Mouse (Mus musculus): ENCODE data around the gene Gcc1. TPM values are rescaled to one million over a fixed set of nuclear protein-coding genes. Genes with fewer than 3 reads are reported as not detected.

The Gcc1 gene
- polyA plus RNA-seq, 1 experiment from 2014 or later = 13.5 TPM

- Histone ChIP-seq H3K9ac (peak overlapping the region; percentile 65; the same call in 1 of the 2 replicates), H3K4me1 (peaks cover 43% of the 10 kb centered on the region), H3K4me2 (peak overlapping the region; percentile 91), H3K27ac (no peak overlapping the region), H3K27me3 (replicated peaks) (no peaks in the 10 kb centered on the region), H3K36me3 (replicated peaks) (peaks cover 27% of the 10 kb centered on the region), H3K9me3 (no peaks in the 10 kb centered on the region), H3K4me3 (peak overlapping the region; percentile 67)
- ATAC-seq (replicated peaks) = no peak
- WGBS = 77% methylated on average over 17 of the region's 17 CpGs
Measured at GRCm38 (mm10) chr6:28420361-28420760, 7.8 kb downstream of the Gcc1 start.

GRCm38 (mm10) chr6:28419673-28420072 lies 8.5 kb downstream of the Gcc1 start:
- Histone ChIP-seq H3K9ac (no peak overlapping the region), H3K27me3 (replicated peaks) (no peaks in the 10 kb centered on the region), H3K4me2 (peak overlapping the region; percentile 91), H3K36me3 (replicated peaks) (peaks cover 29% of the 10 kb centered on the region), H3K27ac (no peak overlapping the region), H3K9me3 (no peaks in the 10 kb centered on the region), H3K4me1 (peaks cover 36% of the 10 kb centered on the region), H3K4me3 (no peak overlapping the region; the same call in 1 of the 2 replicates)
- WGBS = 81% methylated on average over 2 of the region's 2 CpGs
- ATAC-seq (replicated peaks) = no peak

GRCm38 (mm10) chr6:28418449-28418848 lies 9.7 kb downstream of the Gcc1 start:
- H3K36me3 ChIP-seq (replicated peaks) = peaks cover 29% of the 10 kb centered on the region
- H3K4me2 ChIP-seq = no peak overlapping the region
- H3K9ac ChIP-seq = no peak overlapping the region
- peaks cover 30% of the 10 kb centered on the region for H3K4me1 ChIP-seq
- no peak overlapping the region for H3K4me3 ChIP-seq
- H3K27me3 ChIP-seq (replicated peaks) = no peaks in the 10 kb centered on the region
- no peaks in the 10 kb centered on the region for H3K9me3 ChIP-seq
- 82% methylated on average over 14 of the region's 14 CpGs for WGBS
- no peak for ATAC-seq (replicated peaks)
- H3K27ac ChIP-seq = no peak overlapping the region

GRCm38 (mm10) chr6:28416981-28417380 lies 11.2 kb downstream of the Gcc1 start:
- WGBS = 86% methylated on average over 4 of the region's 4 CpGs
- Histone ChIP-seq H3K9ac (no peak overlapping the region), H3K4me1 (peaks cover 25% of the 10 kb centered on the region), H3K9me3 (no peaks in the 10 kb centered on the region), H3K27ac (no peak overlapping the region), H3K4me3 (no peak overlapping the region), H3K27me3 (replicated peaks) (no peaks in the 10 kb centered on the region), H3K4me2 (no peak overlapping the region), H3K36me3 (replicated peaks) (peaks cover 29% of the 10 kb centered on the region)
- no peak for ATAC-seq (replicated peaks)

GRCm38 (mm10) chr6:28411236-28411635 lies 17.0 kb downstream of the Gcc1 start:
- WGBS = 80% methylated on average over 2 of the region's 2 CpGs

GRCm38 (mm10) chr6:28410053-28410452 lies 18.1 kb downstream of the Gcc1 start:
- H3K4me1 ChIP-seq = no peaks in the 10 kb centered on the region
- no peaks in the 10 kb centered on the region for H3K27me3 ChIP-seq (replicated peaks)
- 91% methylated on average over 9 of the region's 9 CpGs for WGBS
- H3K36me3 ChIP-seq (replicated peaks) = no peaks in the 10 kb centered on the region
- ATAC-seq (replicated peaks) = no peak
- H3K4me3 ChIP-seq = no peak overlapping the region
- no peak overlapping the region for H3K9ac ChIP-seq
- no peak overlapping the region for H3K4me2 ChIP-seq
- no peaks in the 10 kb centered on the region for H3K9me3 ChIP-seq
- H3K27ac ChIP-seq = no peak overlapping the region

More at GRCm38 (mm10) chr6:28411236-28411635, 17.0 kb downstream of the Gcc1 start:
- no peak overlapping the region for H3K9ac ChIP-seq
- no peak overlapping the region for H3K27ac ChIP-seq
- H3K4me1 ChIP-seq = no peaks in the 10 kb centered on the region
- no peak overlapping the region for H3K4me2 ChIP-seq
- H3K9me3 ChIP-seq = no peaks in the 10 kb centered on the region
- H3K27me3 ChIP-seq (replicated peaks) = no peaks in the 10 kb centered on the region
- H3K4me3 ChIP-seq = no peak overlapping the region
- H3K36me3 ChIP-seq (replicated peaks) = peaks cover 5% of the 10 kb centered on the region; the same call in 1 of the 2 replicates
- no peak for ATAC-seq (replicated peaks)

- H3K4me3 ChIP-seq = no peak overlapping the region
- no peak for ATAC-seq (replicated peaks)
- no peak overlapping the region for H3K9ac ChIP-seq
- no peak overlapping the region for H3K27ac ChIP-seq
- no peak overlapping the region for H3K4me2 ChIP-seq
- H3K36me3 ChIP-seq (replicated peaks) = no peaks in the 10 kb centered on the region
- no peaks in the 10 kb centered on the region for H3K27me3 ChIP-seq (replicated peaks)
- H3K4me1 ChIP-seq = peaks cover 19% of the 10 kb centered on the region
- no peaks in the 10 kb centered on the region for H3K9me3 ChIP-seq
- 92% methylated on average over 4 of the region's 4 CpGs for WGBS
Measured at GRCm38 (mm10) chr6:28399791-28400190, 28.4 kb downstream of the Gcc1 start.

GRCm38 (mm10) chr6:28398726-28399125 lies 29.5 kb downstream of the Gcc1 start:
- ATAC-seq (replicated peaks) = no peak
- H3K36me3 ChIP-seq (replicated peaks) = no peaks in the 10 kb centered on the region
- H3K9ac ChIP-seq = no peak overlapping the region
- no peaks in the 10 kb centered on the region for H3K27me3 ChIP-seq (replicated peaks)
- H3K4me1 ChIP-seq = peaks cover 19% of the 10 kb centered on the region
- H3K9me3 ChIP-seq = no peaks in the 10 kb centered on the region
- no peak overlapping the region for H3K4me2 ChIP-seq
- no peak overlapping the region for H3K27ac ChIP-seq
- 88% methylated on average over 3 of the region's 3 CpGs for whole genome bisulfite sequencing
- no peak overlapping the region for H3K4me3 ChIP-seq

- H3K4me1 ChIP-seq = peaks cover 19% of the 10 kb centered on the region
- H3K9ac ChIP-seq = peak within 1 kb of the TSS; percentile 50
- no peaks in the 10 kb centered on the region for H3K36me3 ChIP-seq (replicated peaks)
- ATAC-seq (replicated peaks) = peak; percentile 75
- H3K4me2 ChIP-seq = peak within 1 kb of the TSS; percentile 95
- H3K9me3 ChIP-seq = no peaks in the 10 kb centered on the region
- WGBS = under 1% methylated on average over 33 of the region's 33 CpGs
- H3K27me3 ChIP-seq (replicated peaks) = no peaks in the 10 kb centered on the region
- H3K27ac ChIP-seq = peak within 1 kb of the TSS; percentile 66
- peak within 1 kb of the TSS; percentile 54 for H3K4me3 ChIP-seq
Measured at GRCm38 (mm10) chr6:28397681-28398203, 30.4 kb downstream of the Gcc1 start, which contains the start of gene Zfp800. Zfp800 (minus strand) TSS chr6:28398005.

GRCm38 (mm10) chr6:28396853-28397457 lies 31.2 kb downstream of the Gcc1 start:
- Histone ChIP-seq H3K27ac (peak overlapping the region; percentile 66), H3K36me3 (replicated peaks) (no peaks in the 10 kb centered on the region), H3K4me3 (peak overlapping the region; percentile 54), H3K4me1 (peaks cover 19% of the 10 kb centered on the region), H3K4me2 (peak overlapping the region; percentile 95), H3K9me3 (no peaks in the 10 kb centered on the region), H3K9ac (0 out of 2 replicates have a peak overlapping the region, but pooled peaks have one; percentile 0), H3K27me3 (replicated peaks) (no peaks in the 10 kb centered on the region)
- ATAC-seq (replicated peaks) = peak; percentile 74
- WGBS = under 1% methylated on average over 19 of the region's 19 CpGs

- H3K4me3 ChIP-seq = peak overlapping the region; percentile 54
- ATAC-seq (replicated peaks) = no peak; the same call in 1 of the 2 replicates
- 0 out of 2 replicates have a peak overlapping the region, but pooled peaks have one; percentile 66 for H3K27ac ChIP-seq
- no peaks in the 10 kb centered on the region for H3K36me3 ChIP-seq (replicated peaks)
- no peaks in the 10 kb centered on the region for H3K27me3 ChIP-seq (replicated peaks)
- peaks cover 19% of the 10 kb centered on the region for H3K4me1 ChIP-seq
- 11% methylated on average over 15 of the region's 15 CpGs for whole genome bisulfite sequencing
- H3K9ac ChIP-seq = no peak overlapping the region
- H3K4me2 ChIP-seq = peak overlapping the region; percentile 95
- H3K9me3 ChIP-seq = no peaks in the 10 kb centered on the region
Measured at GRCm38 (mm10) chr6:28396051-28396852, 31.9 kb downstream of the Gcc1 start.

- no peak for ATAC-seq (replicated peaks)
- no peaks in the 10 kb centered on the region for H3K36me3 ChIP-seq (replicated peaks)
- no peaks in the 10 kb centered on the region for H3K4me1 ChIP-seq
- no peak overlapping the region for H3K27ac ChIP-seq
- H3K4me3 ChIP-seq = no peak overlapping the region
- H3K9me3 ChIP-seq = no peaks in the 10 kb centered on the region
- no peak overlapping the region for H3K9ac ChIP-seq
- 94% methylated on average over 3 of the region's 3 CpGs for WGBS
- H3K4me2 ChIP-seq = no peak overlapping the region
- H3K27me3 ChIP-seq (replicated peaks) = no peaks in the 10 kb centered on the region
Measured at GRCm38 (mm10) chr6:28389038-28389437, 39.2 kb downstream of the Gcc1 start.

Measured in midbrain, embryonic 15.5 days (tissue).